Mouse (Mus musculus) left cerebral cortex, adult 8-10 months (tissue): Measurements from ENCODE around the gene Frk. TPM values are rescaled to one million over a fixed set of nuclear protein-coding genes. Genes with fewer than 3 reads are reported as not detected.
"Not testable (repeated sequence)": the region's sequence is repeated elsewhere in the genome, so short reads cannot be mapped to it uniquely, and the experiment has no call there.

Source experiments
- DNase-seq, 2 experiments: peaks; one replicate each; pipeline ENCODE4 v3.0.0; 2022; ENCODE audit warnings: low spot score in 2 of 2
- total RNA-seq, 4 experiments: library from RNA; stranded (reverse); gene quantifications; 2 replicates each; pipeline ENCODE4 v1.2.4; 2022

Gene Frk
- 1 to 10 TPM in 1 of 4 experiments, under 1 TPM in 3; 0.30 to 2.6 (median 0.63) TPM for total RNA-seq

DNA sequence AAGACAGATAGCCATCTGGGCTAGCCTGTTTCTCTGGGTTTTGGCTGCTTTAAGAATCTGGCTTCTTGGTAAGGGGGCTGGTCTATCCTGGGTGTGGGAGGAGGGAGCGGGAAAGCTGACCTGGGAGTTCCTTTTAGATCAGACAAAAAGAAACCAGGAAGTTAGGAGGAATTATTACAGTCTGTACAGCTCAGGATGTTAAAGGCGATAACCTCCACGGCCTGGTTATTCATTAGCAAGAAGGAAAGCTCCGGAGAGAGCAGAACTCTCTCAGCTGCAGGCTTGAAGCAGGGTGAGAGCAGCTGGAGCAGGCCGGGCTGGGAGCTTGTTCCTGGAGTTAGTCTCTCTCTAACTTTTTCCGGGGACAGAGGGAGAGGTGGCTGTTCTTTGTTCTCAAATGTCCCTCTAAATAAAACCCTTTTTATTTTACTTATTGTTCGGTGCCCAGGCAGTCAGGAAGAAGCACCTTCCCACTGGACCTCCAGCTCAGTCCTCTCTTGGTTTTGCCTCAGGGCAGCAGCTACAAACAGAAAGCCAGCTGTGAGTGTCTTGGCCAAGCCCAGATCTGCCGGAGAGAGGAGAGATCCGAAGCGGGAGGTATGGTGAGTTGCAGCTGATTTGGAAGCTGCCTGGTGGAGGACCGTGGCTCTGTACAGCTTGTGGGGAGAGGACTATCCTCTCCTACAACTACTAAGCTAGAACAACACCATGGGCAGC, at the start of gene Frk:
Gene Frk, plus strand, starts transcription at position 103 of the 717 bp plus-strand sequence.
- no peak for DNase-seq

DNA sequence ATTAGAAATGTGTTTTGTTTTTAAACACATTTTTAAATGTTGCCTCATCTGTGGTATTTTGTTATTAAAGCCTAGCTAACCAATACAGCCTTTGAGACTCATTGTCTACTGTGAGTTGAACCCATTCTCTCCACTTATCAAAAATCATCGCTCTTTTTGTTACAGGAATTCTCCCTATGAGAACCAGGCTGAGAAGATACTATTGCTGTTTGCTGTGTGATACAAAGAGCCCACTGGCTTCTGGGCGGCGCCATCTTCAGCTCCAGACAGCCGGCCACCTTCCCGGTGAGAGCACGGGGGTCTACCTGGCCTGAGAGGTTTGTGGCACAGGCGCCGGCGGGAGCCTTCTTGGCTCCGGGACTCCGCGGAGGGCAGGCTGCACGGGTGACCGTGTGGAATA, 49.0 kb upstream of the Frk start:
- DNase-seq = not testable (repeated sequence)

DNA sequence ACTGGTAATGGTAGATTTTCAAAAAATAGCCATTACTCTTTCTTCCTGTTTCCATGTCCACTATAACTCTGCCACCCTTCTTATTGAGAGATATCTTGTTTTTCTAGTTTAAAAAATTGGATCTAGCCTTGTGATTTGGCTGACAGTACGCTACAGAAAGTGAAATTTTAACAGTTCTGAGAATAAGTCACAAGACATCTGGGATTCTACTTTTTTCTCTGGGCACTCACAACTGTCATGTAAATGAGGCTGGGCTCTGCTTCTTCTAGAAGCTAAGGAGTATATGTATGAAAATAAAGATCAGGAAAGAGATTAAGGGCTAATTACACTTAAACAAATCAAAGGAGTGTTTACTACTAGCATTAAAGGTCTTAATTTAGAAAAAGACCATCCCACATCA, 33.7 kb upstream of the Frk start:
- DNase-seq = no peak

DNA sequence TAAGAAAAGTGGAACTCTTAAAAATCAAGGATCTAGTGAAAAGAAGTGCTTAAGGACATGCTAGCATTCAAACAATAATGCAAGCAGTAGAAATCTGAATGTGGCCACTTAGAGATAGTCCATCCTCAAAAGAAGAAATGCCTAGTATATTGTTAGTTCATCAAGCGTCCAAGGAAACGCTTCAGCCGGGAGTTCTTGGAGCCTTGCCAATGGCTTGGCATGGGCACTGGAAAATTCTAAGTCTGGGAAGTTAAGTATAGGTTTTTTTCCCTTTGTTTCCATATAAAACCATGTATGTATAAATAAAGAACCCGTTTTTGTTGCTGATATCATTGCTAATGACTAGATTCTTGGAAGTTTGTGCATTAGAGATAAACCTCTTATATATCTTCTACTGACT, 21.7 kb upstream of the Frk start:
- no peak for DNase-seq

DNA sequence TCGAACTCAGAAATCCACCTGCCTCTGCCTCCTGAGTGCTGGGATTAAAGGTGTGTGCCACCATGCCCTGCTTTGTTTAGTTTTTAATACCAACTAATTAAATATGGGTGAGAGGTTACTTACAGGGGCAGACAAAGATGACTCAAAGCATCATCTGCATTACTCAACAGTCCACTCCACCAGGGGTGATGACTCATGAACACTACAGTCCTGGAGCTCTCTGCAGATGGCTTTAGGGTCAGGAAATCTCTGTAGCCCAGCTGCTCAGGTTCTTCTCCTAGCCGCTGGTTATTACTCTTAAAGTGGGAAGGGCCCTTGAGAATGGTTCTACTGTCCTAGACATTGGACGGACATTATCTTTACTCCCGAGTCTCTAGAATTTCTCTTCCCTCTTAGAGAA, 18.9 kb upstream of the Frk start:
- no peak for DNase-seq

DNA sequence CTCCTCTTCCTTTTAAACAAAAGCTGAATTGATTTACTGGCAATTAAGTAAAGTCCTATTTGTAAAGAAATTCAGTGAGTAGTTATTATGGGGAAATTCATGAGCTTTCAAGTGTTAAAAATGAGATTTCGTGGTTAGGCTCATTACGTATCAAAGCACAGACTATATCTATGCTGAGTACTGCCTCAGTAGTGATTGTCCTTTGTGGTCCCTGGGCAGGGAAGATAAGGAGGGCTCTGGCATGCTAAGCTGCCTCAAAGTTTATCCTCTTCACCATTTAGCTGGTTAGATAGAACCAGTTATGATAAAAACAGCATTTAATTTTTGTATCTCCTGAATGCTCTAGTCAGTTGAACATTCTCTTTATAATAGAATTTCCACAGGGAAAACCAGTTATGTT, 14.2 kb upstream of the Frk start:
- DNase-seq = no peak

DNA sequence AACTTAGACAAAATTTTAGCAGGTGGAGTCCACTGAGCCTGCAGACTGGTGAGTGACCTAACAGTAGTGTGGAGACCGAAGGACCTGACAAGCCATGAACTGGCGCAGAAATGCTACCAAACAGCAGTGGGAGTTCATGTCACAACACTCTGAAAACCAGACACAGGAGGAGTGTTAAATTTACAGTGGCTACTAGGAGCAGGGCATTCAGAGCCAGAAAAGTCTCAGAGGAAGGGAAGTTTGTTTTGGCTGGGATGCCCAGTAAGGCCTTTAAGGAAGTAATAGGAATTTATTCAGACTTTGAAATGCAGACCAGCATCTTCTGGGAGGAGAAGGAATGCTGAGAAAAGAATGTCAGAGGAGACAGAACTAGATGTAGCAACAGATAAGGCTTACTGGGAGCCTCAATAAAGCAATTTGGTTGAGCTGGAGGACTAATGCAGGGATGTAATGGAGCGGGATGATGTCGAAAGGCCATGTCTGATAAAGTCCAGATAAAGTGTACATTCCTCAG, 3.2 kb upstream of the Frk start:
- DNase-seq = no peak

DNA sequence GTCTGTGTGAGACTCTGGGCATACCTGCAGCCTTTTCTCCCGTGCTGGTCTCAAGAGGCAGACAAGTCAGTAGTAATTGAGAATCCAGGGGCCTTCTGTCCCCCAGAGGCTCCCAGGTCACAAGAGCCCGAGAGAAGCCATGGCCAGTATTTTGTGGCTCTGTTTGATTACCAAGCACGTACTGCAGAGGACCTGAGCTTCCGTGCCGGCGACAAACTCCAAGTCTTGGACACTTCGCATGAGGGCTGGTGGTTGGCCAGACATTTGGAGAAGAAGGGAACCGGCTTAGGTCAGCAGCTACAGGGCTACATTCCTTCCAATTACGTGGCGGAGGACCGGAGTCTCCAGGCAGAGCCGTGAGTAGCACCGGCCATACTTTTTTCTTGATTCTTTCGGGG, 814 bp downstream of the Frk start:
- DNase-seq = no peak

DNA sequence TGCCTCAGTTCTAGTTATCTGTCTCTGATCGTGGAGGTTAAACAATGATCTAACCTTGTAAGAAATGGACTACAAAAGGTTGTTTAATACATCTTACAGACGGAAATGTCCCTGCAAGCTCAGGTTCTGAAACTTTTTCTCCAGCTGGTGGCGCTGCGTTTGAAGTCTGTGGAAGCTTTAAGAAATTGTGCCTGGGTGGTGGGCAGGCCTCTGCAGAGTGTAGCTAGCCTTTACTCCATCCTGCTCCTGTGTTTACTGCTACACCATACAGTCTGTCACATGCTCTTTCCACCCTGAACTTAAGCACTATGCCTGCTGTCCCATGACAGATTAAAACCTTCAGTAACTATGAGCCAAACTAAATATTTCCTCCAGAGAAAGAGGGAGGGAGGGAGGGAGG, 1.9 kb downstream of the Frk start:
- no peak for DNase-seq

DNA sequence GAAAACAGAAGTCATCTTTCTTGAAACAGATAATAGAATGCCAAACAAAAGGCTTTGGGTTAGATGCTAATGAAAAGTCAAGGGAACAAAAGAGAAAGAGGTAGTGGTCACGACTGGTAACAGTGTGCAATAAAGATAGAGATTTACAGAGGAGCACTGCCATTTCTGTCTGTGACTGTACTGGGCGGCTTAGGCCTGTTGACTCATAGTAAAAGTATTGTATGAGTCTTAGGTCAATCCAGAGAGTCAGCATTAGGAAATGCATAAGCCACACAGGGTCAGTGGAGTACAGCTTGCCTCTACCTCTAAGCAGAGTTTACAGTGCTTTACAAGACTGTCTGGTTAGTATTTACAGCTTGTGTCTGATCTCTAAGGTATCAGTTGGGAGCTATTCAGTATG, 24.6 kb downstream of the Frk start:
- no peak for DNase-seq

DNA sequence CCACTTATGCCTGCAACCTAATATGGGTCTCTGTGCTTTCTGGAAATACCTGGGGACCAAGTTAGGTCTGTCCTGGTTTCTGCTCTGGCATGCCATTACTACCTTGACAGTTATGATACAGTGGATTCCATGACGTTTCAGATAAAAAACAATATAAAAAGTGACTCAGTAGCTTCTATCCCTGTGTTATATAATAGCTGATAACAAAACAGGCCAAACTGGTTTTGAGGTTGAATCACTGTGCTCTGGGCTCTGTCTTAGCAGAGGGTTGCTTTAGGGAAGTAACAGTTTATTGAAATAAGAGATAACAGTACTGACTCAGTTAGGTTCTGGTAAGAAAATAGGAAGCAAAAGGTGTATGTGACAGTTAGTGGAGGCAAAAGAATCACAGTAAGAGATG, 25.4 kb downstream of the Frk start:
- no peak for DNase-seq

DNA sequence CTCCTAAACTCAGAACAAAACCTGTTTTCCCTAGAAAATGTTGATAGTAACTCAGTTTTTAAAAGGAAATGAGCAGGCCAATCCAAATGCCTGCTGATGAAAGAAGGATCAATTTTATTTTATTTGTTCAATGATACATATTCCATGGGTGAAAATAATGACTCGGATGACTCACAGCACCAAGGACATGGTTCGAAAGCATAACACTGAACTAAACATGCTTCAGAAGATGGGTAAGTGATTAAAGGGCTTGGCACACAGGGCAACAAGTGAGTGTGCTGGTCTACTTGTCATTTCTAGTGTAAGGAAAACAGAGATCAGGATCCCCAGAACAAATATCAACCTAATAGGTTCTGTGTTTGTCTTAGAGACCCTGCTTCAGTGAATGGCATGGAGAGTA, 26.1 kb downstream of the Frk start:
- DNase-seq = no peak

DNA sequence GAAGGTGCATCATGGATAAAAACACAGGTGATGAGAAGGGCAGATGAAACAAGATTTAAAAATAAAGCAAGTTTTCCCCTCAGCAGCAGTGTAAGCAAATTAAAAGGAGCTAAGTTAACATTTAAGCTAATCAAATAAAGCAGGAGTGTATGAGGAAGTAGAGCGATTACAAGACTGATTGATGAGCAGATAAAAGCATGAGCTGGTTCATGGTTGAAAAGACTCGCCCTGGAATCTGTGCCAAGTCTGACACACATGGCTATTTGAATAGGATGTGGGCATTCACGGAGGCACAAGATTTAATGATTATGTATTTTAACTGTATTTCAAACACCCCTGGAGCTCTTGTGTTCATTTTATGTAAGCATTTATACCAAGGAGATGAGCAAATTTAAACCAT, 28.0 kb downstream of the Frk start:
- no peak for DNase-seq

DNA sequence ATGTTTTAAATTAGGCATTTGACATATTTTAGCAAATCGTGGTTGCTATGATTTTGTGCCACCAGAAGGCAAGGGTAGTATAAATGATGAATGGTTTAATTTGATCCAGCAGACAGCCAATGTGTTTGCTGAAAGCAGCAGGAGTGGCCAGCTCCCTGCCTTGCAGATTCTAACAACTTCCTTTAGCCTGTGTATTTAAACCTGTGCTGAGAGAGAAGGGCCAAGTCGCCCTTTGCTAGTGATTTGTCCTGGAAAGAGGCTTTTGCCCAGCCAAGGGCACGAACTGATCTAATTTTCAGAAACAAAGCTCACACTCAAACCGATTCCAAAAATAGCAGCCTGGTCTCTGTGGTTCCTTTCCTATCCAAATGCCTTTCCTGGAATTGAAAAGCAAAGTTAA, 29.4 kb downstream of the Frk start:
- no peak for DNase-seq

DNA sequence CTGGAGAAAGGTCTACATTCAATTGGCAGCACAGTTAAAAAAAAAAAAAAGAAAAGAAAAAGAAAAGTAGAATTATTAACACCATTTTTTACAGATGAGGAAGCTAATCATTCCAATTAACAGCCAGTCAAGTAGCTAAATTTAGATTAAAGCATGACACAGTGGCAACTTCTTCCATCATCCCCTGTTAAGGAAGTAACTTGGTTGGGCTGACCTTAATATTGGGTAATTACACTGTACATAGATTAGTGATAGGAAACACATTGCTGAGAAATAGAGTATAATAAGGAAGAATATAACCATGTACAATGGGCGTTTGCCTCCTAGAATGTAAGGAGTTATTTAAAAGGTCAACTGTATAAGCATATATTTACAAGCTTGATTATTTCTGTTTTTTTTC, 42.4 kb downstream of the Frk start:
- DNase-seq = no peak

DNA sequence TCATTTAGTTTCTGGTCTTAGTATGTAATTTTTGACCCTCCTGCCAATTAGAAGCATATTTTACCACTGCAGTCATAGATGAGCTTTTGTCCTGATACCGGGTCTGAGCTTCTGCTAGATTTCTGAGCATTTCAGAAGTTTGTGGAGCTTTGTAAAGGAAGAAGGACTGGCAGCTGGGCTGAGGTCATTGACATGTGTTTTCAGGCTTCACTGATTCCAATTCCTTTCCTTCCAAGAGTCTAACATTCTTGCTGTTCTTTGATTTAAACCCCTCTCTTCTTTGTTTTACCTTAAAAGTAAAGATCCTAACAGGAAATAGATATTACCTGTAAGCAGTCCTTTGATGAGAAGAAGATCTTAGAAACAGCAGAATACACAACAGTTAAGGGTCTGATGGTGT, 48.6 kb downstream of the Frk start:
- DNase-seq = no peak

DNA sequence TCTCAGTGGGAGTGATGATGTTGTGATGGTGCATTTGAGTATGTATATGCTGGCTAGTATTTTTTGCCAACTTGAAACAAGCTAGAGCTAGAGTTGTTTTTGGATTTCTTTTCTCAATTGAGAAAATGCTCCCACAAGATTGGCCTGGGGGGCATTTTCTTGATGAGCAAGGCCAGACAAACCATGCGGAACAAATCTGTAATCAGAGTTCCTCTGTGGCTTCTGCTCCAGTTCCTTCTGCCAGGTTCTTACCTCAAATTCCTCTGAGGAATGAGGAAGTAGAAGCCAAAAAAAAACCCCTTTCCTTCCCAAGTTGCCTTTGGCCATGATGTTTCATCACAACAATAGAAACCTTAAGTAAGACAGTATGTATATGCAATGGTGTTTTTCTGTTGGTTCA, 49.3 kb downstream of the Frk start:
- DNase-seq = no peak

DNA sequence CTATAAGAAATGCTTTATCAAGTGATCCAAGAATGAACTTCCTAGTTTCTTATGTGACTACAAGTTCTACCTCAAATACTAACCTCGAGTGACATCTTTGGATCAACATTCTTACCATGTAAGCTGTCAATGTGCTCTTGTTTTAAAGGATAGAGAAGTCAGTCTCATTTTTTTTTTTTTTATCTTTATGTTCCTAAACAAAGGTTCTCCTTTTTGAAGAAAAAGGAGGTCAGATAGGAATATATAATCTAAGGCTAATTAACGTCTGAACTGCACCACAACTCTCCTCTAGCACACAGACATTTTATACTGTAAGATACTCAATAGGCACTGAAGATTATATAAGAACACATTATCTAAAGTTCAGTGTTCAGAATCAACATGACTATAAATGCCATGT, 57.5 kb downstream of the Frk start:
- DNase-seq = no peak

DNA sequence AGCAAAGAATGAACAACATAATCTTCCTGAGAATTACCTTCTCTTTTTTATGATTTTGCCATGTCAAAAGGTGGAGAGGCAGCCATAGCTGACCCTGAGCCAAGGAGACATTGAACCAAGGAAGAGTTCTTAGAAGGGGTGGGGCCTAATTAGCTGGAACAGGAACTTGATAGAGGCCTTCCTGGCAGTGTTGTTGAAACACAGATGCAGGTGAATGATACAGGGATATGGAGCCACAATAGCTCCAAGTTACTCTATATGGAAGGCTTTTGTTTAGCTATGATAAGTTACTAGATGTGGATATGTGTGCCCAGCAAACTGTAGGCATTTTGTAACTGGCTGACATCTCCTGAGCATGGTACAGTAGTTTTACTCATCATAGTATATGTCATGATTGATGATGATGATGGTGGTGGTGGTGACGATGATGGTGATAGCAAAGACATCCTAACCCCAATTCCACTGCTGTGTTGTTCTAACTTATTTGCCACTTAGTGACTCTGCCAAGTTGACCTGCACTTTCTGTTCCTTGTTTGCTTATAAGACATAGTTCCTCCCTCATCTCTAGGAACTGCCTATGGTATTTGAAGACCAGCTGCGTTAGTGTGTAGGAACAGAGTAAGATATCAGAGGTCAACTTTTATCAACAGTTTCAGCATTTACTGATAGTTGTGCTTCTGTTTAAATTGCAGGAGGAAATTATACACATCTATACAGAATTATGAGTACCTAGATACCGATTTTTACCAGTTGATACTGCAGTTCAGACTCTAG, 58.7 kb downstream of the Frk start:
- no peak for DNase-seq

DNA sequence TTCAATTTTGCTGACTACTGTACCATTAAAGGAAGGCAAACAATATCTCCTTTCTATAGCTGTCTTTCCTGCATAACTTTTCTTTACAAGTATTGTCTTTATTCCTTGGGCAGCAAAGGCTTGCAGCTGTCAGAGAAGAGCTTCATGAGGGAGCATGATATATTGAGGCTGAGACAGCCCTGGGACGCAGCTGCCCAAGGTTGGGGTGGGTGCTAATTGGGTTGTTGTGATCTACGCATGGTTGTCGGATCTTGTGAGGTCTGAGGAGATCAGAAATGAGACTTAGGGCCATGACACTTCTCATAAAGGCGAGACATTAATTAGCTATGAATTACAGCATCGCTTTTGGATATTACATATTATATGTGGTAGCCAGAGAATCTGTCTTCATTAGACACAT, 67.4 kb downstream of the Frk start:
- no peak for DNase-seq

DNA sequence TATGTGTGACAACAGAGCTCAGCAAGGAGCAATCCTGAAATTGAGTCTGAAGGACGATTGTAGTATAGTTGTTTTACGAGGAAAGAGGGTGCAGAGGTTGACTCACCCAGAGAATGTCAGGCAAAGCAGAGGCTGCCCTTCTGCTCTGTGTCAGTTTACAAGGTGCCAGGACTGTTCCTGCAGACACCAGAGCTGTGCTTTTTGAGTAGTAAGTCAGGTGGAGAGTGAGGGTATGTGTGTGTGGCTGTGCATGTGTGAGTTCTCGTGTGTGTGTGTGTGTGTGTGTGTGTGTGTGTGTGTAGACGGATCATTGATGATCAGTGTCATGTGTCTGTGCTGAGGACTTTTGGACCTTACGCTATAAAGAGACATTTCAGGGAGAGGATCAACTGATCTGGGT, 68.4 kb downstream of the Frk start:
- DNase-seq = no peak

DNA sequence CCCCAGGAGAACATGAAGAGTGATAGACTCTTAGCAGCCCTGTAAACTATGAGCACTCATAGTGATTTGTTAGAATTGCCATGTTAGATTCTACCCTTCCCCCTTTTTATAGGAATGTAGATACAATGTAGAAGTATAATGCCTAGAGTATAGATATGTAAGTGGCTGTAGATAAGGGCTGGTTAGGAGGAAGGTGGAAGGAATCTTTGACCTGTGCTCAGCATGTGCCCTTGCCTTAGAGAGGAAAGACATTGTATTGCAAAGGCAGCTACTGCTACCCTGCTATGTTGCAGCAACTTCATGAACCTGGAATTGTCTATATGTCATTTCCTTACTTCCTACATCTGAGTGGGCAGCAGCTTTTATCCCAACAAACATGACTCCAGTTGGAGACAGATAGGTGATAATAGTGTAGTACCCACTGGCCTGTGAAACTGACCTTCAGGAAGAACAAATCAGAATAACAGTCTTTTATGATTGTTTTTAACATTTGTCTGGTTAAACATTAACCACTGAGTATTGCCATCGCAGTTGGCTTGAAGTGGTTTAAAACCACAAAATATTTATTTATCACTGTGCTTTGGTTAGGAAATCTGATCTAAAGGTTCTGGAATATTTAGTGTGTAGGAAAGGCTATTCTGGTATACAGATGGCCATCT, 80.4 kb downstream of the Frk start:
- DNase-seq = no peak
